Mouse (Mus musculus) left cerebral cortex, adult 2 months (tissue): ENCODE results near the gene Haus5. TPM values are rescaled to one million over a fixed set of nuclear protein-coding genes. Genes with fewer than 3 reads are reported as not detected.

Experiments
- DNase-seq, 2 experiments: peaks; one replicate each; pipeline ENCODE4 v3.0.0; 2021 to 2022; ENCODE audit warnings: low spot score in 2 of 2, mixed read lengths in 1 of 2; ENCODE audit errors: extremely low spot score in 1 of 2
- H3K27ac ChIP-seq: fragments of 200-600 bp; 2 replicates; pipeline ENCODE4 v1.8.1; 2022
- H3K4me3 ChIP-seq: fragments of 200-600 bp; 2 replicates; pipeline ENCODE4 v1.8.1; 2022
- CTCF ChIP-seq: fragments of 200-600 bp; IDR thresholded peaks from 2 replicates; pipeline ENCODE4 v1.8.1; 2022; ENCODE audit warnings: antibody characterized with exemption, mild to moderate bottlenecking, moderate library complexity
- intact Hi-C: fragments of 180-260 bp; cut with DNase I; formaldehyde crosslinking; loops from one replicate; pipeline ENCODE4 v1.15.1; 2025
- long read RNA-seq, 2 experiments: library from polyadenylated mRNA; stranded (forward); transcript quantifications; one replicate each; pipeline ENCODE4 v2.0.0; 2021; ENCODE audit warnings: borderline mapping rate in 2 of 2
- total RNA-seq, 2 experiments: library from RNA; stranded (reverse); gene quantifications; 2 replicates each; pipeline ENCODE4 v1.2.3; 2021

The Haus5 gene
- total RNA-seq, result 1 to 10 TPM; 4.7 to 5.2 TPM
- long read RNA-seq, experiment 1, transcript Haus5-201 (19 exons, 2,187 nt), result major isoform, 6 of 12 reads
- long read RNA-seq, experiment 1, partial matches to known transcripts, result 0 of 12 reads
- long read RNA-seq, experiment 1, other reads (novel, unspliced or antisense), result 6 of 12 reads
- long read RNA-seq, experiment 2, partial matches to known transcripts, result 0 of 4 reads
- long read RNA-seq, experiment 2, other reads (novel, unspliced or antisense), result 3 of 4 reads

DNA sequence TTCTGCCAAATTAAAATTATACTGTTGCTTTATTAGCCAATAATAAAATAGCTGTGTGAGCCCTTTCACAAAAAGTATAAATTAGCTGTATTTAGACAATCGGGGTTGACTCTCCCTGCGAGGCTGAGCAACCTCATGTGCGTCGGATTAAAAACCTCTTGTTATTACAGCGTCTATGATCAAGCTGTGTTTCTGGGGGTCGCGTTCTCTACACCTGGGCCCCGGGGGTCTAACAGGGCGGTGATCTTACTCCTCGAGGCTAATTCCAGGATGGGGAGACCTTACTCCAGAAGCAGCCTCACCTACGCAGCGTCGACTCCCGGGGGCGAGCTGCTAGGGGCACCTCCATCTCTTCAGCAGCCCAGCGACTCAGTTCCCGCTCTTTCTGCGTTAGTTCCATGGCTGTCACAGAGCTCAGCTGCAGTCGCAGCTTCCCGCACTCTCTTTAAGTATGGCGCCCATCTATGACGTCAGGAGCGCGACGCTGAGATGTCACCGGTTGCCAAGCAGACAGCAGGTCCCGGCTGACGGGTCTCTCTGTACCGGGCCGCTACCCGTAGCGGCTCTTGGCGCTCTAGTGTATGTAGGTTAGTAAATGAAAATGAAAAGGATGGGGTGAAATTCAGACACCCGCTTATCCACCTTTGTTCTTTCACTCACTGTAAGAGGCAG, at the start of gene Haus5:
Gene Haus5, minus strand, starts transcription at position 466 of the 672 bp plus-strand sequence.
- Histone ChIP-seq H3K4me3 (peak within 1 kb of the TSS; percentile 68), H3K27ac (peak within 1 kb of the TSS; percentile 64)
- intact Hi-C loops, result loop anchor here (1.0 to 5.0 kb wide), 2 partner anchors 65 to 193 kb away; partner anchors contain the start of genes Ffar3 and Tmem147
- TF ChIP-seq CTCF, result no peak
- peak; percentile 89 to 91 for DNase-seq

DNA sequence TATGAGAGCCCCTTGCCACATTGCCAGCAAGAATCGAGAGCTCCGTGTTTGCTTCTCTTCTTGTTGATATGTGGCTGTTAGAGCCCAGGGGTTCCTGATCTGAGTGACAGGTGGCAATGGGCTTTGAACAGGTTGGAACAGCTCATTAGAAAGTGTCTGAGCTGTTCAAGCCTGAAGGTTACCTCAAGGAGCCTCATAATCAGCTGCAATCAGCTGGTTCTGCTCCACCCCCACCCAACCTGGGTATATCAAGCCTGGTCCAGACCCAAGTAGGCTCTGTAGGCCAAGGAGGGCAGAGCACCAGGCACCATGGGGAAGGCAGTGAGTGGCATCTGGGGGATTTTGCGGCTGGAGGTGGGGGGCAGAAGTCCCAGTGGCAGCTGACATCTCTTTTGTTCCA, 47.1 kb upstream of the Haus5 start, which contains the start of gene Atp4a:
Gene Atp4a, plus strand, starts transcription at position 268 of the 400 bp plus-strand sequence.
- Histone ChIP-seq H3K4me3 (no peak within 1 kb of the TSS), H3K27ac (no peak within 1 kb of the TSS)
- DNase-seq, result no peak
- no peak for TF ChIP-seq CTCF
- intact Hi-C loops, result no loop called here

DNA sequence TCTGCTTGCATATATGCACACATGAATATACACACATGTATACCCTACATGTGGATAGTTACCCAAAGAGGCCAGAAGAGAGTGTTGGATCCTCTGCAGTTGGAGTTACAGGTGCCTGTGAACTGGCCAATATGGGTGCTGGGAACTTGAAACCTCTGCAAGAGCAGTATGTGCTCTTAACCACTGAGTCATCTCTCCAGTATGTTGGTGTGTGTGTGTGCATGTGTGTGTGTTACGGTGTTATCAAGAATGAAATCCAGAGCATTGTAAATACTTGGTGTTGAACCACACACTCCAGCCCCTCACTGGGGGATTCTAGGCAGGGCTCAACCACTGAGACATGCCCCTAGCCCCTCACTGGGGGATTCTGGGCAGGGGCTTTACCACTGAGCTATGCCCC, 42.6 kb upstream of the Haus5 start:
- H3K4me3 ChIP-seq, result no peak overlapping the region
- DNase-seq, result no peak
- TF ChIP-seq CTCF, result no peak
- no peak overlapping the region for H3K27ac ChIP-seq
- intact Hi-C loops, result no loop called here

DNA sequence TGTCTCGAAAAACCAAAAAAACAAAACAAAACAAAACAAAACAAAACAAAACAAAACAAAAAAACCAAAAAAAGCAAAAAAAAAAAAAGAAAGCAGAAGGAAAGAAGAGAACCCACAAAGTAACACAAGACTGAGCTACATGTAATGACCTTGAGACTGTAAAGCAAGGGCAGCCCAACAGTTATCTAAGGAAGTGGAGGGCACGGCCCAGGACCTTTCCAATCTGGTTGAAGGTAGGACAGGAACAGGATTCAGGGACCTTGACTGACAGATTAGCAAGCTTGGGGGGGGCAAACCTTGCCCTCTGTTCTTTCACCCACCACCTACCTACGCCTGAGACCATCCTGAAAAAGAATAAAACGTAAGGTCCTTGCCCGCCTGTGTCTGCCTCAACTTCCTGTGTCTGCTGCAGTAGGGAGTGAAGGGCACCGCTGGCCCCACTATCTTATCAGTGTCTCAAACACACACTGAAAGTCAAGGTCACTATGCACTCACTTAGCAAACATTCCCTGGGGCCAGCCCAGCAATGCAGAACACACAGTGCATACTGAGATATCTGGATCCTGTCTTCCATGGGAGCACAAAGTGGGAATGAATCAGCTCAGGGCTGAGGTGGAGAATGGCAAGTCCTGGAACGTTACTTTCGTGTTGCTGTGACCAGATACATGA, 41.6 kb upstream of the Haus5 start:
- intact Hi-C loops, result no loop called here
- TF ChIP-seq CTCF, result no peak
- no peak overlapping the region for H3K4me3 ChIP-seq

DNA sequence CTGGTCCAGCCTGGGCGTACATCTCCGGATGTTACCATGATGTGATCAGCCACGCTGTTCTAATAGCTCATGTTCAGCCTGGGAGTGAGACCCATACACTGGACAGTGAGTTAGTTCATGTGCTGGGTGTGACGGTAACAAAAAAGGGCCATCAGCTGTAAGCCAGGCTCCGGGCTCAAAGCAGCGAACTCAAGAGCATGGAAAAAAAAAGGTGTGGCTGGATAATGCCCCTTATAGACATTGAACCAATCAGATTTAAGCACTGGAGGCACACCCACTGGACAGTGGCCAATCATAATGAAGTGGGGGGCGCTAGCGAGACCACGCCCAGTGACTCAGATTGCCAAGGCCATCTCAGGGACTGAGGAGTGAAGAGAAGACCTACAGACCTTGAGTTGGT, 33.8 kb upstream of the Haus5 start, which contains the start of gene 2200002J24Rik:
Gene 2200002J24Rik, plus strand, starts transcription at position 338 of the 400 bp plus-strand sequence.
- intact Hi-C loops, result no loop called here
- no peak for DNase-seq
- TF ChIP-seq CTCF, result no peak
- H3K27ac ChIP-seq, result no peak within 1 kb of the TSS
- H3K4me3 ChIP-seq, result no peak within 1 kb of the TSS

More for the DNA sequence above, 41.6 kb upstream of the Haus5 start:
- no peak for DNase-seq
- no peak overlapping the region for H3K27ac ChIP-seq

DNA sequence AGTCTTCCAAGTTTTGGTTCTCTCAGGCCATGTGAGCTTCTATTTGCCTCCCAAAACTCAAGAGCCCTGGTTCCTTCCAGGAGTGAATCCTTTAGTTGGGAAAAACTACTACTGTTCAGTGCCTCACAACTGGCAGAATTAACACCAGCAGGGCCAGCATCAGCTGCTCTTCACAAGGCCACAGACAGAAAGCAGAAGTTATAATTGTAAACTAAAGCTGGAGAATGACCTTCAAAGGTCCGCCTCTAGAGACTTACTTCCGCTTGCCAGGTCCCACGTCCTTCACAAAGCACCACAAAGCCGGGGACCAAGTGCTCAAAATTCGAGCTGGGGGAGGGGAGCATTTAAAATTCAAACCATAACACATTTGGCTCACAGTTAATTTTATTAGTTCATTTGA, 33.3 kb upstream of the Haus5 start:
- H3K4me3 ChIP-seq, result no peak overlapping the region
- no peak overlapping the region for H3K27ac ChIP-seq
- DNase-seq, result no peak
- intact Hi-C loops, result no loop called here
- no peak for TF ChIP-seq CTCF

DNA sequence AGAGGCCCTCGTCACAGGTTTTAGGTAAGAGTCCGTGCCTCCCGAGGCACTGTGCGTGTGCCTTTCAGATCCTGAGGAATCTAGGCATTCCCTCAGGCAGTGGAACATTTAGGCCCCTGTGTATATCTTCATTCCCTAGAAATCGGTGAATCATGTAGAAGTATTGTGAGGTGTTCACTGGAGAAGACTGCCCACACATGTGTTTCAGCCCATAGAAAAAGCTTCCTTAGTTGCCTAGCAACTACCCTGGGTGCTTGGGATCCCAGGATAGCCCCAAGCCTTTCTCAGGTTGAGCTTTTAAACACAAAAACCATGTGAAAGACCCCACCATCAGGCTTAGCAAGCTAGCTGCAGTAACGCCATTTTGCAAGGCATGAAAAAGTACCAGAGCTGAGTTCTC, 23.5 kb upstream of the Haus5 start:
- no peak for DNase-seq
- intact Hi-C loops, result no loop called here
- no peak overlapping the region for H3K27ac ChIP-seq
- TF ChIP-seq CTCF, result no peak
- no peak overlapping the region for H3K4me3 ChIP-seq

DNA sequence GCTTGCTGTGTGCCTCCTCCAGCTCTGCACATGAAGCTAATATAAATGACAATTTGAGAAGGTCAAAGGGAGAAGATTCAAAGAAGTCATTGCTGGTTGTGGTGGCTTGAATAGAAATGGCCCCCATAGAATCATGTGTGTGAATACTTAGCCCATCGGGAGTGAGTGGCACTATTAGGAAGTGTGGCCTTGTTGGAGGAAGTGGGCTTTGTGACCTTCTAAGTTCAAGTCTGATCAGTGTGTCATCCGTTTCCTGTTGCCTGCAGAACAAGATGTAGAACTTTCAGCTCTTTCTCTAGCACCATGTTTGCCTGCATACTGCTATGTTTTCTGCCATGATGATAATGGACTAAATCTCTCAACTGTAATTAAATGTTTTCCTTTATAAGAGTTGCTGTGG, 18.6 kb upstream of the Haus5 start:
- H3K4me3 ChIP-seq, result no peak overlapping the region
- intact Hi-C loops, result loop anchor here (5.0 kb wide), 2 partner anchors 34 to 84 kb away; no protein-coding TSS in a partner anchor
- H3K27ac ChIP-seq, result no peak overlapping the region
- no peak for DNase-seq
- no peak for TF ChIP-seq CTCF

DNA sequence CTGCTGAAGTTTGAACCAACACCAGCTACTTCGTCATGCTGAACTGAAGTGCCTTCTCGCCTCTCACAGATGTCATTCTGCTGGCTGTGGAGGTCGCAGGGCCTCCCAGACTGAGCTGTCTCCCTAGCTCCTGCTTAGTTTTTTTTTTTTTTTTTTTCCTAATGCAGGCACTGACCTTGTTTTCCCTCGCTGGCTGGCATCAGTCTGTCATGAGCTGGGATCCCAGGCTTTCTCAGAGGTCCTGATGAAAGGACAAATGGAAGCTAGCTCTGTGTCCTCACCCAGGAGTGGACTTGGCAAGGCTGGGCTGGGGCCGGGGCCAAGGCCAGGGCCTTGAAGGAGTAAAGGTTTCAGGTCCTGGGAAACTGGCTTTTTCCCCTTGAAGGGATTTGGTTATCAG, 17.1 kb upstream of the Haus5 start:
- no peak overlapping the region for H3K4me3 ChIP-seq
- intact Hi-C loops, result loop anchor here (5.0 kb wide), 2 partner anchors 35 to 85 kb away; no protein-coding TSS in a partner anchor
- TF ChIP-seq CTCF, result no peak
- H3K27ac ChIP-seq, result no peak overlapping the region
- DNase-seq, result no peak

DNA sequence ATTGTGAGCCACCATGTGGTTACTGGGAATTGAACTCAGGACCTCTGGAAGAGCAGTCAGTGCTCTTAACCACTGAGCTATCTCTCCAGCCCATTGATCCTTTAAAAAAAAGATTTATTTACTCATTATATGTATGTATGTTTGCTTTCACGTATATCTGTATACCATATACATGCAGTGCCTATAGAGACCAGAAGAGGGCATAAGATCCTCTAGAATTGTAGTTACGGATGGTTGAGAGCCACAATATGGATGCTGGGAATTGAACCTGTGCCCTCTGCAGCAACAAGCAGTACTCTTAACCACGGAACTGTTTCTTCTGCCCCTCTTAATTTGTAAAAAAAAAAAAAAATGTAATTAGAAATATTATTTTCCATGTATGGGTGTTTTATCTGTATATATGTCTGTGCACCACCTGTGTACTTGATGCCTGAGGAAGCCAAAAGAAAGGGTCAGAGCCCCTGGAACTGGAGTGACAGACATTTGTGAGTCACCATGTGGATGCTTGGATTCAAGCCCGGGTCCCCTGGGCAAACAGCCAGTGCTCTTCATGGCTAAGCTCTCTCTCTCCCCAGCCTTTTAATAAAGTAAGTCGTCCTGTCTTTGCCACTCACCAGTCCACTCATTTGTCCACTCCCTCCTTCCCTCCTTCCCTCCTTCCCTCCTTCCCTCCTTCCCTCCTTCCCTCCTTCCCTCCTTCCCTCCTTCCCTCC, 13.6 kb upstream of the Haus5 start:
- intact Hi-C loops, result no loop called here
- no peak for DNase-seq
- H3K4me3 ChIP-seq, result no peak overlapping the region
- TF ChIP-seq CTCF, result peak; percentile 16
- no peak overlapping the region for H3K27ac ChIP-seq

DNA sequence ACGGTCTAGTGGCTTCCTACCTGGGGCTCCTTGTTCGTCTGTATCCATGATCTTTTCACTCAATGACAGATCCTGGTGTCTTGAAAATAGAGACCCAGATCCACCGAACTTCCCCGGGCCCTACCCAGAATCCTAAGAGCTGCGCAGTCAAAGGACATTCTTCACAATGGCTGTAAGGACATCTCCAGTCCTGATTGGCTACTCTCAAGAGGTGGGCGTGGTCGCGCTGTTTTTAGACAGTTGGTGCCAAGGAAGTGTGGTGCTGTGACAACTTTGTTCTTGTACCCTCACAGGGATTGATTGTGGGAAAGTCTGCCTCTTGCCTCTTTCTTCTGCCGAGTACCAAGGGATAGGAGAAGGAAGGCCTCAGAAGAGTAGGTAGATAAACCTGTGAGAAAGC, 6.7 kb upstream of the Haus5 start, which contains the start of gene Pmis2:
Gene Pmis2, minus strand, starts transcription at position 126 of the 400 bp plus-strand sequence.
- TF ChIP-seq CTCF, result no peak
- no peak for DNase-seq
- Histone ChIP-seq H3K27ac (no peak within 1 kb of the TSS), H3K4me3 (no peak within 1 kb of the TSS)
- intact Hi-C loops, result no loop called here

DNA sequence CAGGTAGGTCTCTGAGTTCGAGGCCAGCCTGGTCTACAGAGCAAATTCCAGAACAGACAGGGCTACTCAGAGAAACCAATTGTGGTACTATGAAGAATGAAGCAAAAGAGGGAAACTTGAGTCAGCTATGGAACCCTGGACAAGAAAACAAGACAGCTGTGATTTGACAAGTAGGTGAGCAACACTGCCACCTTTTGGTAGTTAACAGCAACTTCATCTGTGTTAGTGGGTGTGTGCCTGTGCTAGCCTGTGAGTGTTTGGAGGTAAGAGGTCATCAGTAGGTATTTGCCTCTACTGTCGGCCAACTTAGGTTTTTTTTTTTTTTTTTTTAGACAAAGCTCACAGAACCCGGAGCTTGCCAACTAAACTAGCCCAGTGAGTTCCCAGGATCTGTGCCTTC, 4.4 kb upstream of the Haus5 start:
- H3K27ac ChIP-seq, result no peak overlapping the region
- no peak overlapping the region for H3K4me3 ChIP-seq
- peak; percentile 34 for TF ChIP-seq CTCF
- intact Hi-C loops, result loop anchor here (5.0 kb wide), 1 partner anchor 188 kb away; the partner anchor contains the start of gene Ffar3
- DNase-seq, result no peak
